15 mouse cellular contexts compared by ENCODE assay signal in genomic region chr17:57311801-57312200, GRCm38 (mm10). TPM values are rescaled to one million over a fixed set of nuclear protein-coding genes. Genes with fewer than 3 reads are reported as not detected.
A peak's percentile ranks its signal among the peaks of the same experiment; 100 is the strongest.
DNase-seq lines count a peak whose midpoint lies in the region; ATAC-seq and TF ChIP-seq lines count a peak whose summit lies in the region.
"Had no signal": no experiment of that assay in that cellular context is flagged by ENCODE, and none has a peak within 500 bp of the region (broad histone marks: within the 10 kb centered on the region; RNA-seq: fewer than 3 reads in every experiment).

No protein-coding gene starts in this region.

- no peak overlapping the region for H3K27ac ChIP-seq in liver, embryonic 12.5 days
- H3K27ac ChIP-seq in liver, postnatal 0 days (ENCODE audit: low read depth), result no peak overlapping the region
- H3K27ac ChIP-seq in ES-Bruce4 (ENCODE audit: insufficient read depth, low read length), result no peak overlapping the region
- no peak overlapping the region for H3K27ac ChIP-seq in stomach, embryonic 14.5 days (ENCODE audit: low read length)
- H3K27ac ChIP-seq: embryonic facial prominence, embryonic 12.5 days; lung, embryonic 15.5 days; midbrain, embryonic 13.5 days had no signal

- H3K36me3 ChIP-seq in liver, embryonic 12.5 days, result 0 out of 2 replicates have a peak, but pooled peaks cover 5% of the 10 kb centered on the region
- peaks cover 10% of the 10 kb centered on the region for H3K36me3 ChIP-seq in liver, postnatal 0 days (replicated peaks; ENCODE audit: insufficient read depth, low read length)
- H3K36me3 ChIP-seq in ES-Bruce4 (ENCODE audit: control insufficient read depth, insufficient read depth, low read length, poor library complexity, severe bottlenecking), result no peaks in the 10 kb centered on the region
- H3K36me3 ChIP-seq in stomach, embryonic 14.5 days (ENCODE audit: control insufficient read depth, insufficient read depth, low read length), result no peaks in the 10 kb centered on the region
- H3K36me3 ChIP-seq: embryonic facial prominence, embryonic 12.5 days; lung, embryonic 15.5 days; midbrain, embryonic 13.5 days had no signal

- no peaks in the 10 kb centered on the region for H3K9me3 ChIP-seq in liver, embryonic 12.5 days (replicated peaks)
- no peaks in the 10 kb centered on the region for H3K9me3 ChIP-seq in liver, postnatal 0 days (ENCODE audit: low read length)
- no peaks in the 10 kb centered on the region for H3K9me3 ChIP-seq in ES-Bruce4 (replicated peaks; ENCODE audit: control insufficient read depth, insufficient read depth, low read length, poor library complexity, severe bottlenecking)
- no peaks in the 10 kb centered on the region for H3K9me3 ChIP-seq in stomach, embryonic 14.5 days (ENCODE audit: control insufficient read depth, low read depth, low read length)
- H3K9me3 ChIP-seq: embryonic facial prominence, embryonic 12.5 days; lung, embryonic 15.5 days; midbrain, embryonic 13.5 days had no signal

- H3K4me3 ChIP-seq in liver, embryonic 12.5 days, result no peak overlapping the region
- no peak overlapping the region for H3K4me3 ChIP-seq in liver, postnatal 0 days (ENCODE audit: low read depth, low read length)
- peak overlapping the region; percentile 28; the same call in 1 of the 2 replicates for H3K4me3 ChIP-seq in ES-Bruce4 (ENCODE audit: low read depth, low read length)
- H3K4me3 ChIP-seq in stomach, embryonic 14.5 days (ENCODE audit: low read depth, low read length), result no peak overlapping the region
- H3K4me3 ChIP-seq: embryonic facial prominence, embryonic 12.5 days; lung, embryonic 15.5 days; midbrain, embryonic 13.5 days had no signal

- no peak overlapping the region for H3K9ac ChIP-seq in liver, embryonic 12.5 days
- no peak overlapping the region for H3K9ac ChIP-seq in liver, postnatal 0 days (replicated peaks)
- H3K9ac ChIP-seq in ES-Bruce4 (ENCODE audit: low read depth, poor library complexity, severe bottlenecking), result no peak overlapping the region
- no peak overlapping the region for H3K9ac ChIP-seq in stomach, embryonic 14.5 days (replicated peaks; ENCODE audit: low read depth, low read length)
- H3K9ac ChIP-seq: embryonic facial prominence, embryonic 12.5 days; lung, embryonic 15.5 days; midbrain, embryonic 13.5 days had no signal

- H3K4me1 ChIP-seq in liver, embryonic 12.5 days, result 0 out of 2 replicates have a peak, but pooled peaks cover 6% of the 10 kb centered on the region
- H3K4me1 ChIP-seq in liver, postnatal 0 days (ENCODE audit: insufficient read depth), result no peaks in the 10 kb centered on the region
- H3K4me1 ChIP-seq in ES-Bruce4 (ENCODE audit: control insufficient read depth, insufficient read depth, low read length), result no peaks in the 10 kb centered on the region
- H3K4me1 ChIP-seq in stomach, embryonic 14.5 days (ENCODE audit: control insufficient read depth, insufficient read depth, low read length), result no peaks in the 10 kb centered on the region
- H3K4me1 ChIP-seq: embryonic facial prominence, embryonic 12.5 days; lung, embryonic 15.5 days; midbrain, embryonic 13.5 days had no signal

- TF ChIP-seq EP300 in liver, postnatal 0 days (IDR thresholded peaks at IDR 0.05; ENCODE audit: low read depth), result no peak
- TF ChIP-seq EP300 in ES-Bruce4 (IDR thresholded peaks at IDR 0.05; ENCODE audit: insufficient read depth, low read depth, low read length), result no peak

- 0 out of 2 replicates have a peak, but pooled peaks have one; percentile 27 for ATAC-seq in liver, embryonic 12.5 days
- no peak for ATAC-seq in liver, postnatal 0 days
- peak; percentile 55; the same call in 1 of the 2 replicates for ATAC-seq in common myeloid progenitor, adult 5-6 weeks (replicated peaks; ENCODE audit: low read depth, poor library complexity, severe bottlenecking)
- ATAC-seq in stomach, embryonic 14.5 days (ENCODE audit: insufficient number of reproducible peaks, insufficient read depth, low FRiP score, low read depth), result peak; percentile 53; the same call in 1 of the 2 replicates
- ATAC-seq: midbrain, embryonic 13.5 days had no signal

- TF ChIP-seq CTCF in liver, postnatal 0 days (IDR thresholded peaks at IDR 0.05; ENCODE audit: low read depth), result no peak
- no peak for TF ChIP-seq CTCF in ES-Bruce4 (IDR thresholded peaks at IDR 0.05; ENCODE audit: low read depth, low read length)

- H3K27me3 ChIP-seq in liver, embryonic 12.5 days (replicated peaks), result no peaks in the 10 kb centered on the region
- no peaks in the 10 kb centered on the region for H3K27me3 ChIP-seq in liver, postnatal 0 days (ENCODE audit: insufficient read depth, low read length)
- no peaks in the 10 kb centered on the region for H3K27me3 ChIP-seq in ES-Bruce4 (ENCODE audit: control insufficient read depth, insufficient read depth, low read length, poor library complexity, severe bottlenecking)
- H3K27me3 ChIP-seq in stomach, embryonic 14.5 days (ENCODE audit: control insufficient read depth, insufficient read depth, low read length), result no peaks in the 10 kb centered on the region
- H3K27me3 ChIP-seq: embryonic facial prominence, embryonic 12.5 days; lung, embryonic 15.5 days; midbrain, embryonic 13.5 days had no signal

- no peak for DNase-seq in liver, postnatal 0 days
- DNase-seq in thymus, postnatal 14 days, result no peak
- no peak for DNase-seq in cerebellum, postnatal 10 days
- DNase-seq: adrenal gland, postnatal 10 days; cerebellum, adult 9-10 months; kidney, postnatal 36 days; layer of hippocampus, postnatal 36 days; thymus, adult 18-20 months had no signal

- WGBS in liver, embryonic 12.5 days (ENCODE audit: insufficient replicate concordance), result 48% methylated on average over 13 of the region's 13 CpGs
- WGBS in liver, postnatal 0 days (ENCODE audit: insufficient replicate concordance), result 54% methylated on average over 13 of the region's 13 CpGs
- WGBS in stomach, embryonic 14.5 days, result 27% methylated on average over 13 of the region's 13 CpGs

- TF ChIP-seq POLR2A in ES-Bruce4 (IDR thresholded peaks at IDR 0.05; ENCODE audit: insufficient read depth, low read length), result no peak

- H3K4me2 ChIP-seq in liver, embryonic 12.5 days, result no peak overlapping the region
- no peak overlapping the region for H3K4me2 ChIP-seq in liver, postnatal 0 days (ENCODE audit: low read depth, low read length)
- H3K4me2 ChIP-seq in stomach, embryonic 14.5 days (replicated peaks; ENCODE audit: low read depth, low read length), result no peak overlapping the region
- H3K4me2 ChIP-seq: embryonic facial prominence, embryonic 12.5 days; lung, embryonic 15.5 days; midbrain, embryonic 13.5 days had no signal

RNA-seq across cellular contexts. Expression of gene Vav1, which starts 32.9 kb away (rescaled TPM):
- 14.2 and 14.3 TPM in 2 replicates for polyA plus RNA-seq in liver, embryonic 12.5 days (2016; fragmentation: Nextera tagmentation; extraction: Ambion mirVana)
- 13.1 and 14.1 TPM in 2 replicates for polyA plus RNA-seq in liver, postnatal 0 days (2015; fragmentation: Nextera tagmentation; extraction: Ambion mirVana)
- not detected in 2 replicates for polyA plus RNA-seq in ES-Bruce4 (2011; ENCODE audit: insufficient read depth, insufficient read length, low read depth, missing spikeins)
- 182 and 183 TPM in 2 replicates for total RNA-seq in common myeloid progenitor, adult 5-6 weeks (2017)
- 1.8 and 2.7 TPM in 2 replicates for polyA plus RNA-seq in stomach, embryonic 14.5 days (2014; fragmentation: Nextera tagmentation; extraction: Ambion mirVana)

RNA-seq across cellular contexts. Expression of gene Adgre1, which starts 46.7 kb away (rescaled TPM):
- 9.5 and 11.6 TPM in 2 replicates for polyA plus RNA-seq in liver, embryonic 12.5 days (2016; fragmentation: Nextera tagmentation; extraction: Ambion mirVana)
- polyA plus RNA-seq in liver, postnatal 0 days (2015; fragmentation: Nextera tagmentation; extraction: Ambion mirVana), result 16.2 and 16.4 TPM in 2 replicates
- polyA plus RNA-seq in ES-Bruce4 (2011; ENCODE audit: insufficient read depth, insufficient read length, low read depth, missing spikeins), result not detected in 2 replicates
- 2.4 and 9.0 TPM in 2 replicates for total RNA-seq in common myeloid progenitor, adult 5-6 weeks (2017)
- polyA plus RNA-seq in stomach, embryonic 14.5 days (2014; fragmentation: Nextera tagmentation; extraction: Ambion mirVana), result 6.5 and 6.6 TPM in 2 replicates
